Mouse (Mus musculus): ENCODE data around the gene Slc27a5.

The Slc27a5 gene

DNA sequence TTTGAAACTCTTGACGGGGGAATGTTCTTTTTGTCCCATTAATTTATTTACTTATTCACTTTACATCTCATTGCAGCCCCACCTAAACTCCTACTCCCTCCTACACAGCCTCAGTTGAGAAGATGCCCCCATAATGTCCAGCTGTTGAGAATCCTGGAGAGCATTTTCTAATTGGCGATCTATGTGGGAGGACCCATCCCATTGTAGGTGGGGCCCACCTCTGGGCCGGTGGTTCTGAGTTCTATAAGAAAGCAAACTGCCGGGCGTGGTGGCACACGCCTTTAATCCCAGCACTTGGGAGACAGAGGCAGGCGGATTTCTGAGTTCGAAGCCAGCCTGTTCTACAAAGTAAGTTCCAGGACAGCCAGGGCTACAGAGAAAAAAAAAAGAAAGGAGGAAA is 11.1 kb downstream of the Slc27a5 start:
- DNase-seq (ENCODE audit: low spot score in 2 of 2): no peak

DNA sequence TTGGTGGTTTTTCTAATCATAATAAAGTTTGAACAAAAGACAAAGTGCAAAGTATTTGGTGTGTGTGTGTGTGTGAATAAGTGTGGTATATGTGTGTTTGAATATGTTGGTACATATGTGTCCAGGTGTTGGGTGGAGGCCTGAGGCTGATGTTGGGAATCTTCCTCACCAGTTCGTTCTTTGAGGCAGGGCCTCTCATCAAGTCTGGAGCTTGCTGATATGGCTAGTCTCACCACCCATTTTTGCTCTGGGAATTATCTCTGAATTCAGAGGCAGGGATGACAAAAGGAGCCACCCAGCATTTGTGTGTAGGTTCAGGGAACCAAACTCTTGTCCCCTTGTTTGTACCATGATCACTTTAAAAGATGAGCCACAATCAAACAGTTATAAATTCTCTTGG is 12.3 kb downstream of the Slc27a5 start:
- DNase-seq (ENCODE audit: low spot score in 2 of 2): no peak

DNA sequence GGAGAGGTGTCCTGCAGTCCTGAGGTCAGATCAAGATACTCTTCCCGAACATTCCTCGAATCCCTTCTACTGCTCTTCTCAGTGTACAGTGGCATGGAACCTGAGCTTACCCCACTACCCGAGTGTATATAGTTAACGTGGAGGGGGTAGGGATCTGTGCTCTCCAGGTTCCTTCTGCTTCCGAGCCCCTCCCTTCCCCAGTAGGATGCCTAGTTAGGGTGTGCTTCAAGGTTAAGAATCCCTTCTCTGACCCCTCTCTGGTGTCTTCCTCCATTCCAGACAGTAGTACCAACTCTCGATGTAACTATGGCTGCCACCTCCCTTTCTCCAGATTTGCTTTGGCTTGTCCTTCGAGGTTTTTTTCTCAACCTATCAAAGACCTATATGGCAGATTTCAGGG is 17.7 kb downstream of the Slc27a5 start:
- no peak for DNase-seq (ENCODE audit: low spot score in 2 of 2)

DNA sequence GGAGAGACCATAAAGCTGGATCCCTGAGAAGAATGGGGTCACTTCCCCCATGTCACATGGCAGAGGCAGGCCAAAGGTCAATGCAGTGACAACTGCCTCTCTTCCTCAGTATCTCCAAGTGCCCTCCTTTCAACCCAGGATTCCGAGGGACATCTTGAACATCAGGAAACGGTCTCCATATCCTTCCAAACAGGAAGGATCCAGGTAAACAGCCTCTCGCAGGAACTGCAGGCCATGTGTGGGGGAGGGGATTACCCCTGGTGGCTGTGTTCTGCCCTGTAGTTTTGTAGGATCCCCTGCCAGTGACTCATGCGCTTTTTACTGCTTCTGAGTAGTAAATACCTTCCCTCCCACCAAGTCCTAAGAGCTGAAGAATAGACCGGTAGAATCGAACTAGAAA is 18.2 kb downstream of the Slc27a5 start:
- no peak for DNase-seq (ENCODE audit: low spot score in 2 of 2)

DNA sequence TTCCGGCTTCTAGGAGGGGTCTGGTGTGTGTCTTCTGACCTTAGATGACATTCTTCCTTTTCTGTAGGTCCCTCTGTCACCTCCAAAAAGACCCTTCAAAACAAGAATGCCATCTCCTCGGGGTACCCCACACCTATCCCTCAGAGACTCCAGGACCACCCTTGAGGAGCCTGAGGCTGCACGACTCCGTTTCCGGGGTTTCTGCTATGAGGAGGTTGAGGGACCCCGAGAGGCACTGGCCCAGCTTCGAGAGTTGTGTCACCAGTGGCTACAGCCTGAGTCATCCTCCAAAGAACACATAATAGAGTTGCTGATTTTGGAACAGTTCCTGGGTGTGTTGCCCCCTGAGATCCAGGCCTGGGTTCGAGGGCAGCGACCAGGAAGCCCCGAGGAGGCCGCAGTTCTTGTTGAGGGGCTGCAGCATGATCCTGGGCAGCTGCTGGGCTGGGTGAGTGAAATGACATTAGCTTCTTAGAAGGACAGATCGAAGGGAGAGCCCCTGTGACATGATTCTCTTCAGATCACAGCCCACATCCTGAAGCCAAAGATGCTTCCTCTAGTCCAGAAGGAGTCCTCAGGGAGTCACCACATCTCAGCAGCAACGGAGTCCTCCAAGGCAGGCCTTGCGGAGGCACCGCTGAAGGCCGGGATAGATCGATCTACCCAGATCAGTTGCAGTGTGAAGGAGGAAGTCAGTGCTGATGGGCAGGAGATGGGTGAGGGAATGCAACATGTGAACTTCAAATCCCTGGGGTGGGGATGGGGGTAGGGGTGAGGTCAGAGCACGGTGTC is 18.9 kb downstream of the Slc27a5 start:
- peak in 1 of 2 experiments; percentile 20 for DNase-seq (ENCODE audit: low spot score in 2 of 2)

DNA sequence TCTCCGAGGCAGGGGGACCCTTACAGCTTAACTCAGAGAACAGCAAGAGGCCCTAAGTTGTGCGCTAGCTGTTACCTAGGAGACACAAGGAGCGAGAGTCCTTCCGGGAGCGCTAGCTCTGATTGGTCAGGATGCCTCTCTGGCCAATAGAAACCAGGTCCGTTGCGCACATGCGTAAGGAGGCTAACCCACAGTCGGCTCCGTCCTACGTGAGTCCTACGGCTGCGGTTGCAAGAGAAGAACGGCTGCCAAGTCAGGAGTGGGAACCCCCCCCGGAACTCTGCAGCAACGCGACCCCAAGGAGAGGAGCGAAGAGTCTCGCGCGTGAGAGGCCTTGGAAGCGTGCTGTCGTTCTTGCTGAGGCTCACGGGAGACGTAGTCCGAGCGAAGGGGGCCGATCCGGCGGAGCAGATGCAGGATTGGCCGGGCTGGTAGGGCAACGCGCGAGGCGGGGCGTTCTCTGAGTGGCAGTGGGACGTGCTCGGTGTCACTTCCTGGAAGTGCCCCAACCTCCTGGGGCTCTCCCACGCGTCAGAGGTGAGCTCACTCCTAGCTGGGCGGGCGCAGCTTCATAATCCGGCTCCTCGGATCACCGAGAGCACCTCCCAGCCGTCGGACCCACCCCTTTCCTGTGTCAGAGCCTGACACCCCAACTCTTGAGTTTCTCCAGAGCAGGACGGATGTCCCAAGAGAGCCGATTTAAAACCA is 20.2 kb downstream of the Slc27a5 start, which contains the start of gene Zfp446:
TSS of gene Zfp446 (plus strand) at position 167 of the 708 bp plus-strand sequence.
- peak; percentile 95 to 98 for DNase-seq (ENCODE audit: low spot score in 2 of 2)

DNA sequence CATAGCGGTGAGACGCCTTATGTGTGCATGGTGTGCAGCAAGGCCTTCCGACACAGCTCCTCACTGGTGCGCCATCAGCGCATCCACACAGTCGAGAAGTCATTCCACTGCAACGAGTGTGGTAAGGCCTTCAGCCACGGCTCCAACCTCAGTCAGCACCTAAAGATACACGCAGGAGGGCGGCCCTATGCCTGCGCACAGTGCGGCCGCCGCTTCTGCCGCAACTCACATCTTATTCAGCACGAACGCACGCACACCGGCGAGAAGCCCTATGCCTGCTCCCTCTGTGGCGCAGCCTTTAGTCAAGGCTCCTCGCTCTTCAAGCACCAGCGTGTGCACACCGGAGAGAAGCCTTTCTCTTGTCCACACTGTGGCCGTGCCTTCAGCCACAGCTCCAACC is 27.1 kb downstream of the Slc27a5 start:
- DNase-seq (ENCODE audit: low spot score in 2 of 2): no peak

DNA sequence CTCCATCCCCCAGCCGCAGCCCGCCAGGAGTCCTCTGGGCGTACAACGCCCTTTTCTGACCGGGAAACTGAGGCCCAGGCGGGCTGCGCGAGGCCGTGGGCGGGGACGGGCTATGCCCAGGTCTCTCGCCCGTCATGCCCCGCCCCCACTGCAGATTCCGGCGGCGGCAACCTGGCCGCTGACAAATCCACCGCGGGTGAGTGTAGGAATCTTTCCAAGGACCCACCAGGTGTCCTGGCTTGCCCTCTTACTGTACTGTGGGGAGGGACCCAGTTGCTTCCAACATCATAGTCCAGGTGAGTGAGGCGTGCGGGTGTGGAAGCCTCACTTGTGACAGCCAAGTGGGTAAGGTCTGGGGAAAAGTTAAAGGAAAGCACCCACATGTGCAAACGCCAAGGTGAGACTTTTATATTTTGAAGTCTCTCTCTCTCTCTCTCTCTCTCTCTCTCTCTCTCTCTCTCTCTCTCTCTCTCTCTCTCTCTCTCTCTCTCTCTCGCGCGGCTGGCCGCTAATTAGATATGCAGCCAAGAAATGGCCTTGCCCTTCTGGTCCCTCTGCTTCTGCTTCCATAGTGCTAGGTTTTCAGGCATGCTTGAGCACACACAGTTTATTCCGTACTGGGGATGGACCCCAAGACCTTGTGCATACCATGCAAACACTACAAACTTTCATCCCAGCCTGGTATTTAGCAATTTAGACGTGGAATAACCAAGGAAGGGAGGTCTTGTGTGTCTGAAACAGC is 31.7 kb downstream of the Slc27a5 start:
- peak; percentile 56 to 69 for DNase-seq (ENCODE audit: low spot score in 2 of 2)

DNA sequence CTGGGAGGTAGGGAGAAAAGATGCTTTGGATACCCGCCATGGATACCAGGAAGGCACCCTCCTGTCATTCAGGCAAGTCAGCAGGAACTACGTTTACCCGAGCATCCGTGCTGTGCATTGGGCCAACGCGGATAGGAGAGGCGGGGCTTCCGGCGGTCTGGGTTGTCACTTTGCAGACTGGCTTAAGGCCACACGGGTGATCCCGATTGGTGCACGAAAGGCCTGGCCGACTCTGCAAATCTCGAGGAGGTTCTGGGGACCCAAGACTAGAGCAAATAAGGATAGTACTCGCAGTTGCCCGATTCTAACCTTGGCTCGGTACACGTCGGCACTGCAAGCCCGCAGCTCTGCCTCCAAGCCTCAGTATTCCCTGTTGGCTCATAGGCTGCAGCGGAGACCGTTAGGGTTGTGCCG is 32.3 kb downstream of the Slc27a5 start, which contains the start of gene Zfp324:
TSS of gene Zfp324 (plus strand) at position 161 of the 414 bp plus-strand sequence.
- DNase-seq (ENCODE audit: low spot score in 2 of 2): peak; percentile 81 to 82

DNA sequence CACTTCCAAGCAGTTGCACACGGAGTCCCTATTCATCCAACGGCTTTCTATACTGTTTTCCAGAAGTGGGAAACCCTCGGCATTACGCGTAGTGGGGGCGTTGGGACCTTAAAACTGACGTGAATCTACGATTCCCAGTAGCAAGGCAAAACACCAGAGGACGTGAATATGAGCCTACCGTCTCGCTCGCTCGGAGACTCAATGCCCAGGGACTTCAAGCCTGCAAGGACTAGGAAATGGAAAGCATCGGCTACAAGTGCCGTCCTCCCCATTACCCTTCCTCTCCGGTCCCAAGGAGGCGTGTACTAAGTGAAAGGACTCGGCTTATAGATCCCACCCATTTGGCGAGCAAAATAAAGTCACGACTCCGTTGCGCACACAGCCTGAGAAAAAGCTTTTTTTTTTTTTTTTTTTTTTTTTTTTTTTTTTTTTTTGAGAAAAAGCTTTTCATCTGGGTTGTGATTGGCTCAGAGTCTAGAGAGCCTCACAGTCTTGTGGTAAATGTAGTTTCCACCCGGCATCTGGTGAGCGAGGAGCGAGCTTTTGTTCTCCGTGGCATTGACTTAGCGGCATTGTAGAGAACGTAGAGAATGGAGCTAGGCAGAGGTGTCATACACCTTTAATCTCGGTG is 36.4 kb downstream of the Slc27a5 start:
- DNase-seq (ENCODE audit: low spot score in 2 of 2): peak; percentile 69 to 70

DNA sequence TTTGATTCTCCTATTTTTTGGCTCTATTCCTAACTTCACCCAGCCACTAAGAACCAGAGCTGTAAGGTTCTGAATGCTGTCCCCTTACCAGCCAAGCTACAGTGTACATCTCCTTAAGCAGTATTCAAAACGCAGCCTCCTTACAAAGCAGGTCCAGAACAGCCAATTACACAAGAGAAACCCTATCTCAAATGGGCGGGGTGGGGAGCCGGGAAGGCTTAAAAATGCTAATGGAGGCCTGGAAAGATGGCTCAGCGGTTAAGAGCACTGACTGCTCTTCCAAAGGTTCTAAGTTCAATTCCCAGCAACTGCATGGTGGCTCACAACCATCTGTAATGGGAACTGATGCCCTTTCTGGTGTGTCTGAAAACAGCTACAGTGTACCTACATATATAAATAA is 38.3 kb downstream of the Slc27a5 start:
- DNase-seq (ENCODE audit: low spot score in 2 of 2): no peak

DNA sequence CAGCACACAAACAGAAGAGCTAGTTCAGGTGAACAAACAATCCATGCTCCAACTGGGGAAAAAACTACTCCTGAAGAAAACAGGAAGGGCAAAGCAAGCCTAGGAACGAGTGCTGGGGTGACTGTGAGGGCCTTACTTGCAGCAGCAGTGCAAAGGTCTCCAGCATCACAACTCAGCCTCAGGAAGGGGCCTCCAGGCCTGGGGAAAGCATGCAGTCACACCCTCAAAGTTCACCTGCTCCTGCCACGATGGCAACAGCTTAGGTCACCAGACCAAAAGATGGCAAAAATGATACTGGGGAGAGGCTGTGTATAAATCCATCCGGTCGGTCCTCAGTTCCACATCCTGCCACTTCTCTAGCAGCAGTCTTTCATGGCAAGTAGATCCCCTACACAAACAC is 39.0 kb downstream of the Slc27a5 start:
- no peak for DNase-seq (ENCODE audit: low spot score in 2 of 2)

DNA sequence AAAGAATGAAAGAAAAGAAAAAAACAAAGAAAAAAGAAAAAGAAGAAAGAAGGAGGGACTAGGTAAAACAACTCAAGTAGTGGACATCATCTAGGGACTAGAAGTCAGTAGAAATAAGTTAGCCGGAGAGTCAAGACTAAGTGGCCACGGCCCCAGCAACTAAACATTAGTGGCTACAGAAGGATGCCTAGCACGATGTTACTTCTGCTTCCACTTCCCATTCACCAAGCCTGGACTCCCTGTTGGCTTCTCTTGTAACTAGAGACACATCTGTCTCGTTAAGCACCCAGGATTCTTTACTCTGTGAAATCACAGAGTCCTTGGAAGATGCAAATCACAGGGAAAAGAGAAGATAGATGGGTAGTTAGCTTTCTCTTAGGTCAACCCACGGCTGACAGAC is 40.5 kb downstream of the Slc27a5 start:
- DNase-seq (ENCODE audit: low spot score in 2 of 2): no peak

DNA sequence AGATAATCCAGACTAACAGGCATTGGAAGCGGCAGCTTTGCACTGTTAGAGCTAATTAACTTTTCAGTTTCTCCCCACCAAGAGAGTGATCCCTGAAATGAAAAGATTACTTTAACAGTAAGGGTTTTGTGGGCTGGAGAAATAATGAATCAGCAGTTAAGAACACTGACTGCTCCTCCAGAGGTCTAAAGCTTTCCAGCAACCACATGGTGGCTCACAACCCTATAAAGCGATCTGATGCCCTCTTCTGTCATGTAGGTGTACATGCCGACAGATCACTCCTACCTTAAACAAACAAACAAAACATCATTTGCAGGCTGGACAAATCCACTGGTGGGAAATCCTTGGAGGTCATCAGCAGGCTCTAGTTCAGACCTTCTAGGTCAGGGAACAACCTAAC is 43.1 kb downstream of the Slc27a5 start:
- no peak for DNase-seq (ENCODE audit: low spot score in 2 of 2)

DNA sequence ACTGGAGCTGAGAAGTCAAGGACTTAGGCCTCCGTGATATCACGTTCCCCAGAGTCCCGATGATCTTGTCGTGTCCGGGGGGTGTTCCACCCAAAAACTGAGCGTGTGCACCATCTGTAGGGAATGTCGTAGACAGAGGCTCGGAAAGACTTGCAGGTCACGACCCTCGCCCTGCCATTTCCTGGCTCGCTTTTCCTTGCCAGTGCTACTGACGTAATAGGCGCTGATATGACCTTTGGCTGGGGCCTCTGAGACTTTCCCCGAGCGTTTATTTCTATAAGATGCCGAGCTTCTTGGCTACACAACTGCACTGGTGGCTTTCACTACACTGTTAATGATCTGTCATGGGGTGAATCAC is 48.1 kb downstream of the Slc27a5 start:
- DNase-seq (ENCODE audit: low spot score in 2 of 2): no peak

DNA sequence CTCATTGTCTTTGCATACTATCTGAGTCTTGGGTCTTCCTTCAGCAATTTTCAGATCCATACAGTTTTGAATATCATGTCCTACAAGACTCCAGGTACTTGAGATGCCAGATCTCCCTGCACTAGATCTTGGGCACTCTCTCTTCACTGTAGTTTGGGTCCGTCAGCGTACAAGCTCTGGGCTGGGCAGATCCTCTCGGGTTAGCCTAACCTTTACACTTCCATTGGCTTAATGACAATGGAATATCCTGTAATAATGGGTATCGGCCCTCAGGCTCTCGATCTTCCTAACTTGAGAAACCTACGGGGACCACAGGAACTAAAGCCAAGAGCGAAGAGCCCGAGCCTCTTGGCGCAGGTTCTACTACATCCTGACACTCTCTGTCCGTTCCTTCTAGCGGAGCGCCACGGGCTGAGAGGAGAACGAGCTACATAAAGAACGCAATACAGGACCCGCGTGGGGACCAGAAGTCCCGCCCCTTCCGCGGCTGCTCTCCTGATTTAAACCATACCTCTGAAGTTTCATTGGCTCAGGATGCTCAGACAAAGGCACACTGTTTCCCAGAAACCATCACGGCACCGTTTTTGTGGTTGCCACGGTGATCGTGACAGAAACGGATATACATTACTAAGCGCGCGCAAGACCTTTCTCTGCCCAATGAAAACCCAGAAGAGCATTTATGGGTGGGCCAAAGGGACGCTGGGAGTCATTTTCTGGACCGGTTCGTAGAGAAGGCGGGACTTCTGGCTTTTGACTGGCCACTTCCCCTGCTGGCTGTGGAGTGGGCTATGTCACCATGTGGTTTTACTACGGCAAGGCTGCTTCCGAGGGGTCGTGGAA is 48.7 kb downstream of the Slc27a5 start:
- DNase-seq (ENCODE audit: low spot score in 2 of 2): peak; percentile 87 to 92

DNA sequence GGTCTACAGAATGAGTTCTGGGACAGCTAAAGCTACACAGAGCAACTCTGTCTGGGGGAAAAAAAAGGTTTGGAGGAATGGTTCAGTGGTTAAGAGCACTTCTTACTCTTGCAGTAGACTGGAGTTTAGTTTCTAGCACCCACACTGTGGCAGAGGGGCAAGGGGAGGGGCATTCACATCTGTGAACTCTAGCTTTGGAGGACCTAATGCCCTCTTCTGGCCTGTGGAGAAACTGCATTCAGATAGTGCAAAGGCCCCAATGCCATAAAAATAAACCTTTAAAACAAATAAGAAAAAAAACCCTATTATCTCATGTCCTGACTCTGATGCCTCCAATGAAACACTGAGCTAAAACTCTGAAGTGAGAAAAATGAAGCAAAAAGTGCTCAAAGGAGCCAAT is 54.5 kb downstream of the Slc27a5 start:
- DNase-seq (ENCODE audit: low spot score in 2 of 2): peak; percentile 31 to 44

DNA sequence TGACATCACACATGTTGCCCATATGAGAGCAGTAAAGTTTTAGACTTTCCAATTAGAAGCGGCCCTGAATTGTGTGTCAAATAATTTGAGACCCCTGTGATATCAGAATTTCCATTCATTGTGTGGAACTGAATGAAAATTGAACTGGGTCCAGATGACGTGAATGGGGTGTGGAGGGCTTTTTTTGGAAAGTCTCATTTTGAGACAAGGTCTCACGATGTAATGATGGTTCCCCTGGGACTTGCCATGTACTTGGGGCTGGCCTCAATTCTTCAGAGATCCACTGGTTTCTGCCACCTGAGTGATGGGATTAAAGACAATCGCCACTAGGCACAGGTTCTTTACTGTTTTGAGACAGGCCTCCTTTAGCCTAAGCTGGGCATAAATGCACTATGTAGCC is 57.4 kb downstream of the Slc27a5 start:
- no peak for DNase-seq (ENCODE audit: low spot score in 2 of 2)
